Mouse (Mus musculus): ENCODE measurements around the gene Gtf2h4.

Gtf2h4 gene

GRCm38 (mm10) chr17:35635699-35636111 is 37.8 kb downstream of the Gtf2h4 start:
- peak in 1 of 2 experiments; percentile 62 for DNase-seq

- DNase-seq, result no peak
Observed at GRCm38 (mm10) chr17:35635202-35635601, 38.3 kb downstream of the Gtf2h4 start.

- DNase-seq, result no peak
Observed at GRCm38 (mm10) chr17:35633992-35634391, 39.5 kb downstream of the Gtf2h4 start.

GRCm38 (mm10) chr17:35626537-35626936 is 47.0 kb downstream of the Gtf2h4 start, which contains the start of gene Gm9573:
Gm9573 (minus strand) TSS chr17:35626637.
- no peak for DNase-seq
